8 mouse cellular contexts compared by ENCODE assay signal in the genomic region with DNA sequence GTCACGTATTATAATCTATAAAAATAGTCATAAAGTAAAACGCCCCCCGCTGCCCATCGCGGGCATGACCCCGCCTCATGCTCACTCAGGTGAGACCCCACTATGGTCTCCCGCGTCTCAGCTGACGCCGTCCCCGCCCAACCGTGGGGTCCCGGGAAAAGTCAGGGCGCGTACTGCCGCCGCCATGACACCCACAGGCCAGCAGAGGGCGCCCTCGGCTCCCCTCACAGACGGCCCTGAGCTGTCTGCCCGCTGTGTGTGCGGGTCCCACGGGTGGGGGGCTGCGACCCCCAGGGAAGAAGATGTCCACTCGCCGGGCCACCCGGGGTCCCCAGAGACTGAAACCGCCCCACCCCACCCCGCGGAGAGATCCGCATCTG. TPM values are rescaled to one million over a fixed set of nuclear protein-coding genes. Genes with fewer than 3 reads are reported as not detected.
DNase-seq lines count a peak whose midpoint lies in the region; ATAC-seq and TF ChIP-seq lines count a peak whose summit lies in the region.

No protein-coding gene starts in this region.

- peak; percentile 71 for TF ChIP-seq CTCF in testis, adult 2 months (IDR thresholded peaks at IDR 0.05; ENCODE audit: control insufficient read depth, insufficient read depth, insufficient replicate concordance, low read depth, low read length)

- H3K27ac ChIP-seq in embryonic facial prominence, embryonic 14.5 days (replicated peaks; ENCODE audit: low read depth, low read length), result peak overlapping the region; percentile 88
- peak overlapping the region; percentile 92 for H3K27ac ChIP-seq in heart, embryonic 11.5 days (ENCODE audit: low read depth, low read length)
- H3K27ac ChIP-seq in liver, embryonic 15.5 days (replicated peaks), result peak overlapping the region; percentile 97
- peak overlapping the region; percentile 95 for H3K27ac ChIP-seq in neural tube, embryonic 13.5 days (replicated peaks)
- H3K27ac ChIP-seq in testis, adult 2 months (ENCODE audit: control insufficient read depth, insufficient read depth, low read depth, low read length), result peak overlapping the region; percentile 93

- peak overlapping the region; percentile 63 for H3K4me2 ChIP-seq in embryonic facial prominence, embryonic 14.5 days (ENCODE audit: low read depth, low read length)
- H3K4me2 ChIP-seq in heart, embryonic 11.5 days, result peak overlapping the region; percentile 74
- peak overlapping the region; percentile 87 for H3K4me2 ChIP-seq in liver, embryonic 15.5 days
- H3K4me2 ChIP-seq in neural tube, embryonic 13.5 days, result peak overlapping the region; percentile 64

- WGBS in embryonic facial prominence, embryonic 14.5 days, result under 1% methylated on average over 23 of the region's 31 CpGs
- WGBS in heart, embryonic 11.5 days (ENCODE audit: insufficient replicate concordance), result under 1% methylated on average over 31 of the region's 31 CpGs
- WGBS in liver, embryonic 15.5 days (ENCODE audit: insufficient replicate concordance), result 0% methylated on average over 31 of the region's 31 CpGs
- under 1% methylated on average over 31 of the region's 31 CpGs for WGBS in neural tube, embryonic 13.5 days

- H3K9ac ChIP-seq in embryonic facial prominence, embryonic 14.5 days (ENCODE audit: low read depth, low read length), result peak overlapping the region; percentile 67
- H3K9ac ChIP-seq in heart, embryonic 11.5 days (ENCODE audit: low read depth, low read length), result peak overlapping the region; percentile 69
- H3K9ac ChIP-seq in liver, embryonic 15.5 days, result peak overlapping the region; percentile 66
- peak overlapping the region; percentile 72 for H3K9ac ChIP-seq in neural tube, embryonic 13.5 days

- no peaks in the 10 kb centered on the region for H3K36me3 ChIP-seq in embryonic facial prominence, embryonic 14.5 days (ENCODE audit: control insufficient read depth, insufficient read depth, low read length)
- H3K36me3 ChIP-seq in heart, embryonic 11.5 days (ENCODE audit: control insufficient read depth, insufficient read depth, low read length), result no peaks in the 10 kb centered on the region
- H3K36me3 ChIP-seq in liver, embryonic 15.5 days (replicated peaks), result no peaks in the 10 kb centered on the region
- H3K36me3 ChIP-seq in neural tube, embryonic 13.5 days, result no peaks in the 10 kb centered on the region
- H3K36me3 ChIP-seq in testis, adult 2 months (ENCODE audit: control insufficient read depth, insufficient read depth, low read length), result no peaks in the 10 kb centered on the region

- H3K27me3 ChIP-seq in embryonic facial prominence, embryonic 14.5 days (replicated peaks; ENCODE audit: control insufficient read depth, insufficient read depth, low read length), result no peaks in the 10 kb centered on the region
- no peaks in the 10 kb centered on the region for H3K27me3 ChIP-seq in heart, embryonic 11.5 days (ENCODE audit: control insufficient read depth, insufficient read depth, low read length)
- H3K27me3 ChIP-seq in liver, embryonic 15.5 days, result peaks cover 3% of the 10 kb centered on the region; the same call in 1 of the 2 replicates
- no peaks in the 10 kb centered on the region for H3K27me3 ChIP-seq in neural tube, embryonic 13.5 days
- H3K27me3 ChIP-seq in testis, adult 2 months (ENCODE audit: control insufficient read depth, insufficient read depth, low read length), result no peaks in the 10 kb centered on the region

- no peak for TF ChIP-seq POLR2A in testis, adult 2 months (IDR thresholded peaks at IDR 0.05; ENCODE audit: control insufficient read depth, low read depth, low read length)

- peak; percentile 58 for ATAC-seq in embryonic facial prominence, embryonic 14.5 days (ENCODE audit: low read depth)
- ATAC-seq in heart, embryonic 11.5 days (replicated peaks; ENCODE audit: insufficient number of reproducible peaks, low FRiP score, low TSS enrichment), result peak; percentile 16; the same call in 1 of the 2 replicates
- ATAC-seq in liver, embryonic 15.5 days (ENCODE audit: insufficient read depth), result peak; percentile 40
- ATAC-seq in neural tube, embryonic 13.5 days (ENCODE audit: low read depth), result peak; percentile 54

- H3K4me1 ChIP-seq in embryonic facial prominence, embryonic 14.5 days (ENCODE audit: control insufficient read depth, insufficient read depth, low read length), result no peaks in the 10 kb centered on the region
- no peaks in the 10 kb centered on the region for H3K4me1 ChIP-seq in heart, embryonic 11.5 days (ENCODE audit: control insufficient read depth, insufficient read depth, low read length)
- peaks cover 11% of the 10 kb centered on the region for H3K4me1 ChIP-seq in liver, embryonic 15.5 days (replicated peaks)
- no peaks in the 10 kb centered on the region; the same call in 1 of the 2 replicates for H3K4me1 ChIP-seq in neural tube, embryonic 13.5 days (replicated peaks)
- peaks cover 5% of the 10 kb centered on the region for H3K4me1 ChIP-seq in testis, adult 2 months (ENCODE audit: control insufficient read depth, insufficient read depth, low read length)

- 0 out of 2 replicates have a peak, but pooled peaks cover 4% of the 10 kb centered on the region for H3K9me3 ChIP-seq in embryonic facial prominence, embryonic 14.5 days (ENCODE audit: control insufficient read depth, low read length)
- no peaks in the 10 kb centered on the region for H3K9me3 ChIP-seq in heart, embryonic 11.5 days (replicated peaks; ENCODE audit: control insufficient read depth, low read length)
- H3K9me3 ChIP-seq in liver, embryonic 15.5 days (replicated peaks), result 0 out of 2 replicates have a peak, but pooled peaks cover 3% of the 10 kb centered on the region
- H3K9me3 ChIP-seq in neural tube, embryonic 13.5 days, result peaks cover 3% of the 10 kb centered on the region

- peak overlapping the region; percentile 49 for H3K4me3 ChIP-seq in embryonic facial prominence, embryonic 14.5 days (ENCODE audit: low read depth, low read length)
- H3K4me3 ChIP-seq in heart, embryonic 11.5 days (ENCODE audit: low read depth, low read length), result peak overlapping the region; percentile 54
- H3K4me3 ChIP-seq in liver, embryonic 15.5 days (replicated peaks), result peak overlapping the region; percentile 73
- H3K4me3 ChIP-seq in neural tube, embryonic 13.5 days, result peak overlapping the region; percentile 49
- H3K4me3 ChIP-seq in testis, adult 2 months (ENCODE audit: control insufficient read depth, low read depth, low read length), result peak overlapping the region; percentile 79

- peak; percentile 83 for DNase-seq in A20 (ENCODE audit: low read depth, low spot score)
- peak; percentile 79 for DNase-seq in adrenal gland, postnatal 25 days
- peak; percentile 79 for DNase-seq in embryonic facial prominence, embryonic 14.5 days (ENCODE audit: low spot score)
- DNase-seq in kidney, postnatal 14 days, result peak; percentile 86

RNA-seq across cellular contexts. Expression of a gene that starts 30.2 kb away (rescaled TPM):
- 46.5 and 47.1 TPM in 2 replicates for total RNA-seq in adrenal gland, postnatal 25 days (2021)
- polyA plus RNA-seq in embryonic facial prominence, embryonic 14.5 days (2014; fragmentation: Nextera tagmentation; extraction: Ambion mirVana), result 21.5 and 23.4 TPM in 2 replicates
- 19.1 and 20.6 TPM in 2 replicates for polyA plus RNA-seq in heart, embryonic 11.5 days (2014; fragmentation: Nextera tagmentation; extraction: Ambion mirVana)
- 7.8 and 8.0 TPM in 2 replicates for polyA plus RNA-seq in liver, embryonic 15.5 days (2015; fragmentation: Nextera tagmentation; extraction: Ambion mirVana)
- 17.2 and 20.0 TPM in 2 replicates for polyA plus RNA-seq in neural tube, embryonic 13.5 days (2015; fragmentation: Nextera tagmentation; extraction: Ambion mirVana)
- polyA plus RNA-seq in testis, adult 2 months (2012; rRNA removed), result 12.9 and 15.6 TPM in 2 replicates

Comparison
In these comparisons a context has a peak if more than half of its experiments do, and no peak if none do; other contexts are left out.
1. Peak in every context shown above with its lines: DNase-seq, ATAC-seq, H3K4me3 ChIP-seq and H3K27ac ChIP-seq.